Mouse (Mus musculus) liver, postnatal 0 days (tissue): ENCODE measurements around the gene Pradc1.

Experiments used
- CTCF ChIP-seq: sonication (generic); IDR thresholded peaks from 2 replicates; pipeline ENCODE4 v1.5.1; 2016; ENCODE audit warnings: antibody characterized with exemption, low read depth
- EP300 ChIP-seq: IDR thresholded peaks from 2 replicates; pipeline ENCODE4 v1.6.1; 2016; ENCODE audit warnings: antibody characterized with exemption, low read depth, mild to moderate bottlenecking

DNA sequence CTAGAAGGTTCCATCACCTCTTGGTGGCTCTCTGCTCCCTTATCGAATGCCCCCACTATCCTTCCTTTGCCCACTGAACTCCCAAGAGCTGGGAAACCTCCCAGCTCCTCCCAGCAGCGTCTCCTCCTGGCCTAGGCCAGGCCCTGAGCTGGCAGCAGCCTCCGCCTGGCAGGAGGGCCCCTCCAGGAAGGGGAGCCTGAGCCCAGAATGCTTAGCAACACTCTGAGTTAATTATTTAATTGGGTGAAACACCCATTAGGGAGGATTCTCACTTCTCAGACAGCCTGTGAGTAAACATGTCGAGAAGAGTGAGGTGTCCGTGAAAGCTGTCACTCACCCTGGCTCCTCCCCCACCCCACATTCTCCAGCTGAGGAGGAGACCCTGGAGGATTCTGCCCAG, 52.1 kb downstream of the Pradc1 start:
- TF ChIP-seq CTCF: no peak
- no peak for TF ChIP-seq EP300
